ENCODE assay signal across 28 mouse cellular contexts in the genomic region with DNA sequence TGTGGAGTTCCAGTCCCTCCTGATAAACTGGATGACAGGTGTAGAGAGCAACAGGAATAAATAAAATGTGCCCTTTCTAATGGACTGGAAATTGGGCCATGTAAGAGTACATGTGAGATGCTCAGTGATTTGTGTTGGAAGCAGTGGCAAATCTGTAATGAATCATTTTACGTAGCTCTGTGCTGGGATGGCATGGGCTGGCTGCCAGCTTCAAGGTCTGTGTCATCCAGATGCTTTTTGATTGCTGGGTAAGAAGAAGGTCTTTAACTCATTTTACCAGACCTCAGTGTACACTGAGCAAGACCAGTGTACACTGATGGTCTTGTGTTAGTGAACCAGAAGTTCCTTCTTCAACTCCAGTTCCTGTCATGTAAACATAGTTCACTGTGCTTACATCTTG.
"Had no signal": no experiment of that assay in that cellular context is flagged by ENCODE, and none has a peak within 500 bp of the region (broad histone marks: within the 10 kb centered on the region; RNA-seq: fewer than 3 reads in every experiment).

No protein-coding gene starts in this region.

- ATAC-seq: hindbrain, postnatal 0 days; intestine, embryonic 16.5 days had no signal

- H3K4me1 ChIP-seq: heart, embryonic 13.5 days; heart, embryonic 15.5 days; hindbrain, embryonic 15.5 days; kidney, embryonic 15.5 days; liver, embryonic 13.5 days; liver, embryonic 15.5 days had no signal

- H3K9me3 ChIP-seq: heart, embryonic 13.5 days; heart, embryonic 15.5 days; hindbrain, embryonic 13.5 days; hindbrain, embryonic 15.5 days; kidney, embryonic 15.5 days; limb, embryonic 10.5 days; limb, embryonic 12.5 days; liver, embryonic 13.5 days; liver, embryonic 15.5 days had no signal

- DNase-seq: gastrocnemius, postnatal 14 days; gastrocnemius, postnatal 36 days; heart, adult 11 months; heart, adult 2 months; heart, postnatal 14 days; heart, postnatal 36 days; kidney, adult 11 months; kidney, adult 2 months; kidney, adult 9 months; kidney, postnatal 14 days; kidney, postnatal 36 days; layer of hippocampus, adult 9-11 months; layer of hippocampus, postnatal 36 days; liver; liver, embryonic 13.5 days had no signal

- H3K9ac ChIP-seq: heart, embryonic 13.5 days; heart, embryonic 15.5 days; hindbrain, embryonic 13.5 days; hindbrain, embryonic 15.5 days; kidney, embryonic 15.5 days; limb, embryonic 12.5 days; liver, embryonic 13.5 days; liver, embryonic 15.5 days had no signal

- H3K36me3 ChIP-seq: heart, embryonic 13.5 days; heart, embryonic 15.5 days; hindbrain, embryonic 13.5 days; hindbrain, embryonic 15.5 days; kidney, embryonic 15.5 days; limb, embryonic 10.5 days; limb, embryonic 12.5 days; liver, embryonic 13.5 days; liver, embryonic 15.5 days had no signal

- H3K4me3 ChIP-seq: heart, adult 2 months; heart, embryonic 13.5 days; heart, embryonic 15.5 days; hindbrain, embryonic 13.5 days; hindbrain, embryonic 15.5 days; kidney, embryonic 15.5 days; limb, embryonic 10.5 days; limb, embryonic 12.5 days; liver, embryonic 13.5 days; liver, embryonic 15.5 days had no signal

- H3K27ac ChIP-seq: heart, adult 2 months; heart, embryonic 13.5 days; heart, embryonic 15.5 days; hindbrain, embryonic 13.5 days; hindbrain, embryonic 15.5 days; hindbrain, postnatal 0 days; kidney, embryonic 15.5 days; kidney, postnatal 0 days; limb, embryonic 10.5 days; limb, embryonic 12.5 days; liver, embryonic 13.5 days; liver, embryonic 15.5 days had no signal

- H3K27me3 ChIP-seq: heart, embryonic 13.5 days; heart, embryonic 15.5 days; hindbrain, embryonic 13.5 days; hindbrain, embryonic 15.5 days; kidney, embryonic 15.5 days; limb, embryonic 12.5 days; liver, embryonic 13.5 days; liver, embryonic 15.5 days had no signal

- H3K4me2 ChIP-seq: heart, embryonic 11.5 days; heart, embryonic 13.5 days; heart, embryonic 15.5 days; hindbrain, embryonic 13.5 days; hindbrain, embryonic 15.5 days; kidney, embryonic 15.5 days; limb, embryonic 12.5 days; liver, embryonic 11.5 days; liver, embryonic 13.5 days; liver, embryonic 15.5 days had no signal
